ENCODE assay signal across 22 mouse cellular contexts in genomic region chr9:119025263-119025662, GRCm38 (mm10). TPM values are rescaled to one million over a fixed set of nuclear protein-coding genes. Genes with fewer than 3 reads are reported as not detected.
A peak's percentile ranks its signal among the peaks of the same experiment; 100 is the strongest.
DNase-seq lines count a peak whose midpoint lies in the region; ATAC-seq and TF ChIP-seq lines count a peak whose summit lies in the region.
"Had no signal": no experiment of that assay in that cellular context is flagged by ENCODE, and none has a peak within 500 bp of the region (broad histone marks: within the 10 kb centered on the region; RNA-seq: fewer than 3 reads in every experiment).

No protein-coding gene starts in this region.

- H3K4me2 ChIP-seq in embryonic facial prominence, embryonic 13.5 days: no peak overlapping the region
- H3K4me2 ChIP-seq in kidney, embryonic 14.5 days (replicated peaks; ENCODE audit: low read depth, low read length): no peak overlapping the region
- H3K4me2 ChIP-seq: forebrain, embryonic 15.5 days; heart, embryonic 15.5 days; liver, embryonic 13.5 days; midbrain, embryonic 11.5 days; neural tube, embryonic 13.5 days had no signal

- WGBS in embryonic facial prominence, embryonic 13.5 days: 60% methylated on average over 6 of the region's 6 CpGs
- 86% methylated on average over 6 of the region's 6 CpGs for WGBS in embryonic facial prominence, embryonic 10.5 days
- WGBS in kidney, embryonic 14.5 days: 23% methylated on average over 6 of the region's 6 CpGs
- WGBS in limb, embryonic 10.5 days: 82% methylated on average over 6 of the region's 6 CpGs
- WGBS in cerebellum, adult 2 months: 90% methylated on average over 6 of the region's 6 CpGs

- no peak for TF ChIP-seq CTCF in Patski (IDR thresholded peaks at IDR 0.05)
- TF ChIP-seq CTCF in cerebellum, adult 2 months (IDR thresholded peaks at IDR 0.05; ENCODE audit: borderline replicate concordance, insufficient read depth, low read depth, low read length): no peak

- in situ Hi-C loops in Patski (cut with MboI; ENCODE audit: low pct_unique_long_range_greater_than_20kb): loop anchor here (5.0 kb wide), 1 partner anchor 103 kb away; no protein-coding TSS in a partner anchor

- no peak for TF ChIP-seq POLR2A in cerebellum, adult 2 months (IDR thresholded peaks at IDR 0.05; ENCODE audit: borderline replicate concordance, insufficient read depth, low read length)

- ATAC-seq in embryonic facial prominence, embryonic 13.5 days (ENCODE audit: insufficient number of reproducible peaks, insufficient read depth, low FRiP score, low TSS enrichment, low read depth): no peak
- peak; percentile 31 for ATAC-seq in Patski
- peak; percentile 44; the same call in 1 of the 2 replicates for ATAC-seq in kidney, embryonic 14.5 days (ENCODE audit: low FRiP score, low TSS enrichment)
- ATAC-seq: CD4-positive, CD25-positive, alpha-beta regulatory T cell, adult 4 months; forebrain, embryonic 15.5 days had no signal

- H3K4me1 ChIP-seq in embryonic facial prominence, embryonic 13.5 days: peaks cover 22% of the 10 kb centered on the region
- peaks cover 23% of the 10 kb centered on the region for H3K4me1 ChIP-seq in embryonic facial prominence, embryonic 10.5 days
- peaks cover 31% of the 10 kb centered on the region for H3K4me1 ChIP-seq in kidney, embryonic 14.5 days (ENCODE audit: control insufficient read depth, insufficient read depth, low read length)
- peaks cover 28% of the 10 kb centered on the region; the same call in 1 of the 2 replicates for H3K4me1 ChIP-seq in limb, embryonic 10.5 days
- H3K4me1 ChIP-seq in cerebellum, adult 2 months (ENCODE audit: control insufficient read depth, insufficient read depth, low read length): no peaks in the 10 kb centered on the region
- H3K4me1 ChIP-seq: forebrain, embryonic 15.5 days; heart, embryonic 15.5 days had no signal

- no peaks in the 10 kb centered on the region for H3K9me3 ChIP-seq in embryonic facial prominence, embryonic 13.5 days
- no peaks in the 10 kb centered on the region for H3K9me3 ChIP-seq in embryonic facial prominence, embryonic 10.5 days
- no peaks in the 10 kb centered on the region for H3K9me3 ChIP-seq in kidney, embryonic 14.5 days (ENCODE audit: control insufficient read depth, low read length)
- no peaks in the 10 kb centered on the region for H3K9me3 ChIP-seq in limb, embryonic 10.5 days (replicated peaks)
- H3K9me3 ChIP-seq: forebrain, embryonic 15.5 days; heart, embryonic 15.5 days; hindbrain, embryonic 10.5 days; liver, embryonic 13.5 days; neural tube, embryonic 13.5 days had no signal

- POLR2A ChIA-PET in Patski (lab: Charles Lee): interaction anchor here (0.6 to 0.8 kb wide), 3 partner anchors 8 to 68 kb away, joined by 3 read pairs; partner anchors contain the start of gene Plcd1

- no peak for DNase-seq in embryonic facial prominence, embryonic 10.5 days (ENCODE audit: low spot score)
- no peak for DNase-seq in Patski (ENCODE audit: low read depth, low spot score)
- no peak for DNase-seq in limb, embryonic 10.5 days (ENCODE audit: low spot score)
- DNase-seq in frontal cortex, postnatal 14 days (ENCODE audit: low spot score in 2 of 2): no peak
- DNase-seq in cerebellum, adult 2 months: no peak
- no peak for DNase-seq in cerebellum, postnatal 10 days
- DNase-seq: cerebellum, postnatal 14 days; heart, adult 18-20 months; liver, embryonic 13.5 days; right cerebral cortex, postnatal 14 days; thymus, postnatal 14 days had no signal

- H3K36me3 ChIP-seq in embryonic facial prominence, embryonic 13.5 days: peaks cover 44% of the 10 kb centered on the region
- H3K36me3 ChIP-seq in embryonic facial prominence, embryonic 10.5 days (replicated peaks): peaks cover 17% of the 10 kb centered on the region; the same call in 1 of the 2 replicates
- peaks cover 7% of the 10 kb centered on the region; the same call in 1 of the 2 replicates for H3K36me3 ChIP-seq in kidney, embryonic 14.5 days (ENCODE audit: control insufficient read depth, insufficient read depth, low read length)
- H3K36me3 ChIP-seq in limb, embryonic 10.5 days: peaks cover 12% of the 10 kb centered on the region
- H3K36me3 ChIP-seq: G1E; heart, embryonic 15.5 days had no signal

- H3K9ac ChIP-seq in embryonic facial prominence, embryonic 13.5 days: no peak overlapping the region; the same call in 1 of the 2 replicates
- no peak overlapping the region for H3K9ac ChIP-seq in kidney, embryonic 14.5 days (ENCODE audit: low read depth, low read length)
- H3K9ac ChIP-seq: forebrain, embryonic 15.5 days; heart, embryonic 15.5 days; liver, embryonic 13.5 days; neural tube, embryonic 13.5 days had no signal

- H3K4me3 ChIP-seq in embryonic facial prominence, embryonic 13.5 days: no peak overlapping the region
- H3K4me3 ChIP-seq in embryonic facial prominence, embryonic 10.5 days: no peak overlapping the region
- H3K4me3 ChIP-seq in kidney, embryonic 14.5 days (ENCODE audit: low read length): no peak overlapping the region
- H3K4me3 ChIP-seq in limb, embryonic 10.5 days: no peak overlapping the region
- H3K4me3 ChIP-seq in cerebellum, adult 2 months (replicated peaks; ENCODE audit: insufficient read depth, low read depth, low read length): no peak overlapping the region
- H3K4me3 ChIP-seq: erythroblast, embryonic 14.5 days; forebrain, embryonic 15.5 days; heart, embryonic 15.5 days; hindbrain, embryonic 10.5 days; liver, embryonic 13.5 days; neural tube, embryonic 13.5 days had no signal

- H3K27ac ChIP-seq in embryonic facial prominence, embryonic 13.5 days: peak overlapping the region; percentile 44
- H3K27ac ChIP-seq in embryonic facial prominence, embryonic 10.5 days (replicated peaks): no peak overlapping the region
- H3K27ac ChIP-seq in kidney, embryonic 14.5 days (ENCODE audit: low read depth, low read length): peak overlapping the region; percentile 88
- 0 out of 2 replicates have a peak overlapping the region, but pooled peaks have one; percentile 32 for H3K27ac ChIP-seq in limb, embryonic 10.5 days
- H3K27ac ChIP-seq in cerebellum, adult 2 months (ENCODE audit: insufficient read depth, low read length): no peak overlapping the region
- H3K27ac ChIP-seq: forebrain, embryonic 15.5 days; heart, embryonic 15.5 days; hindbrain, embryonic 10.5 days; liver, embryonic 13.5 days; macrophage; neural tube, embryonic 13.5 days had no signal

- no peaks in the 10 kb centered on the region for H3K27me3 ChIP-seq in embryonic facial prominence, embryonic 13.5 days
- no peaks in the 10 kb centered on the region for H3K27me3 ChIP-seq in embryonic facial prominence, embryonic 10.5 days (replicated peaks; ENCODE audit: low read depth, poor library complexity, severe bottlenecking)
- H3K27me3 ChIP-seq in Patski: no peaks in the 10 kb centered on the region
- H3K27me3 ChIP-seq in kidney, embryonic 14.5 days (ENCODE audit: control insufficient read depth, insufficient read depth, low read length): no peaks in the 10 kb centered on the region
- no peaks in the 10 kb centered on the region for H3K27me3 ChIP-seq in limb, embryonic 10.5 days (ENCODE audit: low read depth, poor library complexity, severe bottlenecking)
- no peaks in the 10 kb centered on the region for H3K27me3 ChIP-seq in cerebellum, adult 2 months (ENCODE audit: control insufficient read depth, insufficient read depth, low read length)
- H3K27me3 ChIP-seq: forebrain, embryonic 15.5 days; heart, embryonic 15.5 days; liver, embryonic 13.5 days; neural tube, embryonic 13.5 days had no signal

- CTCF ChIA-PET in Patski (lab: Charles Lee): interaction anchor here (0.9 to 4.0 kb wide), 8 partner anchors 46 to 440 kb away, joined by 3 to 16 read pairs (median 3); no protein-coding TSS in a partner anchor

RNA-seq across cellular contexts. Expression of gene Vill, which starts 27.3 kb away (rescaled TPM):
- polyA plus RNA-seq in embryonic facial prominence, embryonic 13.5 days (2015; fragmentation: Nextera tagmentation; extraction: Ambion mirVana): 21.4 and 25.5 TPM in 2 replicates
- 19.3 and 20.5 TPM in 2 replicates for polyA plus RNA-seq in embryonic facial prominence, embryonic 10.5 days (2016; fragmentation: Nextera tagmentation; extraction: Ambion mirVana)
- polyA plus RNA-seq in Patski (2021): 1.9 TPM
- 26.6 and 40.4 TPM in 2 replicates for polyA plus RNA-seq in kidney, embryonic 14.5 days (2014; fragmentation: Nextera tagmentation; extraction: Ambion mirVana)
- 19.5 and 26.3 TPM in 2 replicates for polyA plus RNA-seq in limb, embryonic 10.5 days (2016; fragmentation: Nextera tagmentation; extraction: Ambion mirVana)
- 0.47 and 0.57 TPM in 2 replicates for polyA plus RNA-seq in cerebellum, adult 2 months (2012; rRNA removed)
- polyA plus RNA-seq: erythroblast, embryonic 14.5 days; G1E had no signal

Comparison
In these comparisons a context has a peak if more than half of its experiments do, and no peak if none do; other contexts are left out.
1. H3K27ac ChIP-seq: peak in embryonic facial prominence, embryonic 13.5 days (single experiment), kidney, embryonic 14.5 days (single experiment) and limb, embryonic 10.5 days (single experiment); none in embryonic facial prominence, embryonic 10.5 days (single experiment) and cerebellum, adult 2 months (single experiment).